Mouse (Mus musculus) embryonic stem cell, embryonic (primary cell): ENCODE measurements at regions not wholly inside any gene's neighbourhood (a gene's known extent, or its start where the extent isn't known, plus 50 kb on each side); places are given as distances from the start of the nearest gene placed in this dataset.
"Not testable (repeated sequence)": the region's sequence is repeated elsewhere in the genome, so short reads cannot be mapped to it uniquely, and the experiment has no call there.

Source experiments
- CTCF ChIA-PET, 4 experiments: fragments of 300-600 bp in 2 of 4; fragments of 350-600 bp in 2 of 4; sonication (Branson Sonifier 250); formaldehyde crosslinking; loops; one replicate each; lab custom pipeline; 2022; ENCODE audit warnings: inconsistent platforms in 2 of 4; lab: Charles Lee
- POLR2A ChIA-PET, 4 experiments: fragments of 300-600 bp in 2 of 4; fragments of 350-600 bp in 2 of 4; sonication (Branson Sonifier 250); formaldehyde crosslinking; loops; one replicate each; lab custom pipeline; 2022; ENCODE audit warnings: antibody characterized with exemption in 4 of 4, inconsistent platforms in 1 of 4; lab: Charles Lee

DNA sequence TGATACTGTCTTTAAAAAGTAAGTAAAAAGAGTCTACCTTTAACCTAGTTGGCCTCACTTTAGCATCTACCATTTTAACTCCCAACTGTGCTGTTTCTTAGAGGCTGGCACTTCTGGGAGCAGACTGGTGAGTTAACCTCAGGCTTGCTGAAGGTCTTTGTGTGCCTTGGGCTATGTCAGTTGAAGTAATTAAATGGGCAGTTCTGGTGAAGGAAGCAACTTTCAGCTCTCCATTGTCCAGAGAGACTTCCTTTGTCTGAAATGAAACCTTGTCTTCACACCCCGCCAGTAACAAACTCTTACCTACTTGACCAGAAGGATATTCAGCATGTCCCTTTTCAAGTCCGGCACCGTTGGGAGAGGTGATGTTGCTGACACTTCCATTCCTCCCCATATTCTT, 55.5 kb downstream of the Zfp281 start:
- ChIA-PET POLR2A (interaction anchor here in 3 of 4 experiments (0.5 to 17.6 kb wide), 8 partner anchors 6 to 27 kb away, joined by 3 to 275 read pairs (median 6); no protein-coding TSS in a partner anchor), CTCF (no interaction called here)

- CTCF ChIA-PET = not testable (repeated sequence)
- POLR2A ChIA-PET = interaction anchor here (0.6 to 17.6 kb wide), 26 partner anchors 8 to 1553 kb away, joined by 3 to 275 read pairs (median 3); partner anchors contain the start of genes Kif14 (in 1 of the 4) and Zfp281 (in 1 of the 4)
These were observed 57.6 kb downstream of the Zfp281 start for GRCm38 (mm10) chr1:136682311-136682710.

DNA sequence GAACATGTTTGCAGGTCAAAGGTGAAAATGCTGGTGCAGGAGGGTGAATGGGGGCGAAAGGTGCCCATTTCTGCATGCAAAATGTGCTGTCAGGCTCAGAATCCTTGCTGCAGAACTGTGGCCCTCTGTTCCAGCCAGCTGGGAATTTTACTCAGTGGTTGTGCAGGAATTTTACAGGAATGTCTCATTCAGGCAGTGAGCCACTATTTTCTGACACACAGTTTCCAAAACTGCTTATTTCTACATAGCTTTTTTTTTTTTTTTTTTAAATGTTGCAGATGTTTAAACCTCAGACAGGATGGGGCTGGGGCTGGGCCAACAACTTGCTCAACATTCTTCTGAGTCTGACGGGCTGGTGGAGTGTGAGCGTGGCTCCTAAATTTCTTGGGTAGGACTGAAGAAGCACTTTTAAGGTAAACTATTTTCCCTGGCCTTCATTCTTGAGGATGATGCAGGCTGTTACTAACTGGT, 58.4 kb downstream of the Zfp281 start:
- POLR2A ChIA-PET = interaction anchor here (0.5 to 17.6 kb wide), 21 partner anchors 8 to 1553 kb away, joined by 3 to 275 read pairs (median 3); no protein-coding TSS in a partner anchor

DNA sequence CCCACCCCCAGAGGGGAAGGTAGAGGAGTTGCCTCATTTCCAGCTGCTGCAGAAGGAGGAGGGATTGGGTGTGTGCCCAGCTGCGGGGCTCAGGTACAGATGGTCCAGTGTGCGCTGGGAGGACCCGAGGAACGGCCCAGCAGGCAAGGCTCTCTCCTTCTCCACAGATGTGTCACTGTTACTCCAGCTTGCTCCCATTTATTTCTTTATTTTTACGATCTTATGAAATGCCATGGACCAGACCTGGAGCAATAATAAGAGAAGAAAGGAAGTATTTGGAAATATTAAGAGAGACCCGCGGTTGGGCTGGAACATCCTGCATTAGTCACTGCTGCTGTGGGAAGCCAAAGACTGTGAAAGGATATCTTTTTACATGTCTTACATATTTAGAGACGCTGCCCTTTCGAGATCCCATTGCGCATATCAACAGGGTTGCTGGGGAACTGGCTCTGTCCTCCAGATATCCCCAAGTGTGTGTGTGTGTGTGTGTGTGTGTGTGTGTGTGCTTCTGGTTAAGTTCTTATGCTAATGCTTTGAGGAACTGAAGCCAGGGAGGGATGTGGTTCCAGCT, 58.9 kb downstream of the Zfp281 start:
- CTCF ChIA-PET = no interaction called here

More for the DNA sequence above, 58.4 kb downstream of the Zfp281 start:
- CTCF ChIA-PET = interaction anchor here in 3 of 4 experiments (0.7 kb wide), 3 partner anchors 361 to 567 kb away, joined by 3 to 9 read pairs (median 4); no protein-coding TSS in a partner anchor

GRCm38 (mm10) chr1:136684481-136684880, 59.8 kb downstream of the Zfp281 start:
- ChIA-PET POLR2A (interaction anchor here in 3 of 4 experiments (0.9 to 17.6 kb wide), 10 partner anchors 10 to 119 kb away, joined by 3 to 275 read pairs (median 4); no protein-coding TSS in a partner anchor), CTCF (interaction anchor here in 2 of 4 experiments (0.5 to 0.6 kb wide), 2 partner anchors 9 to 163 kb away, joined by 3 to 5 read pairs; no protein-coding TSS in a partner anchor)

More for the DNA sequence above, 58.9 kb downstream of the Zfp281 start:
- POLR2A ChIA-PET = interaction anchor here (0.6 to 17.6 kb wide), 16 partner anchors 8 to 793 kb away, joined by 3 to 275 read pairs (median 4); no protein-coding TSS in a partner anchor

GRCm38 (mm10) chr1:136685191-136686060, 60.7 kb downstream of the Zfp281 start:
- ChIA-PET POLR2A (interaction anchor here in 3 of 4 experiments (0.6 to 17.6 kb wide), 22 partner anchors 10 to 806 kb away, joined by 3 to 275 read pairs (median 4); no protein-coding TSS in a partner anchor), CTCF (interaction anchor here in 3 of 4 experiments (0.6 to 0.7 kb wide), 5 partner anchors 24 to 1603 kb away, joined by 3 to 6 read pairs (median 3); no protein-coding TSS in a partner anchor)

GRCm38 (mm10) chr1:136686467-136686866, 61.8 kb downstream of the Zfp281 start:
- POLR2A ChIA-PET = interaction anchor here in 3 of 4 experiments (0.6 to 17.6 kb wide), 18 partner anchors 9 to 708 kb away, joined by 3 to 275 read pairs (median 4); partner anchors contain the start of gene Zfp281 (in 1 of the 3)
- CTCF ChIA-PET = interaction anchor here in 2 of 4 experiments (0.6 to 1.6 kb wide), 4 partner anchors 24 to 1604 kb away, joined by 3 to 5 read pairs (median 4); no protein-coding TSS in a partner anchor

- ChIA-PET CTCF (interaction anchor here in 2 of 4 experiments (0.7 to 1.2 kb wide), 4 partner anchors 12 to 315 kb away, joined by 3 to 4 read pairs (median 3); no protein-coding TSS in a partner anchor), POLR2A (interaction anchor here in 3 of 4 experiments (0.7 to 17.6 kb wide), 10 partner anchors 8 to 89 kb away, joined by 3 to 275 read pairs (median 6); no protein-coding TSS in a partner anchor)
These were observed 65.4 kb downstream of the Zfp281 start for GRCm38 (mm10) chr1:136690068-136690467.

DNA sequence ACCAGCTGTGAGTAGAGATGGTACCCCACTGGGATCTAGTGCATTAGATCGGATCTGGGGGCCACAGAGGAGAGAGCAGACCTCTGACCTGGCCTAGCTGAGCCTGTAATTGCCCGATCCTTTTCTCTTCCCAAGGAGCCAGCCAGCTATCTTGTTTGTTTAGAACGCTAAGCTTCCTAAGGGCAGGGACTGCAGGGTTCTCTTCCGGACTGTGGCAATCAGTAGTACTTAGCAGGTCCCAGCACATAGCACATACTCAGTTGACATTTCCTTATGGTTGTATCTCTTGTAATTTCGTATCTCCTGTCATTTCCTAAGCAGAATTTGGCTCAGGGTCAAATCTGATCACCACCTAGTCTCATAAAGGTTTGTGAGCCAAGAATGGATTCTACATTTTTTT, 68.7 kb downstream of the Zfp281 start:
- ChIA-PET POLR2A (interaction anchor here (0.5 to 17.6 kb wide), 9 partner anchors 9 to 22 kb away, joined by 3 to 275 read pairs (median 6); no protein-coding TSS in a partner anchor), CTCF (interaction anchor here in 2 of 4 experiments (0.5 to 0.8 kb wide), 3 partner anchors 18 to 966 kb away, joined by 4 to 9 read pairs (median 7); no protein-coding TSS in a partner anchor)

- POLR2A ChIA-PET = interaction anchor here (0.6 to 17.6 kb wide), 50 partner anchors 9 to 270 kb away, joined by 3 to 275 read pairs (median 3); partner anchors contain the start of genes Zfp281 (in 2 of the 4) and Kif14 (in 1 of the 4)
- CTCF ChIA-PET = interaction anchor here in 2 of 4 experiments (0.6 to 1.7 kb wide), 2 partner anchors 13 to 82 kb away, joined by 3 to 4 read pairs; no protein-coding TSS in a partner anchor
These were observed 70.3 kb downstream of the Zfp281 start for GRCm38 (mm10) chr1:136694983-136695382.

DNA sequence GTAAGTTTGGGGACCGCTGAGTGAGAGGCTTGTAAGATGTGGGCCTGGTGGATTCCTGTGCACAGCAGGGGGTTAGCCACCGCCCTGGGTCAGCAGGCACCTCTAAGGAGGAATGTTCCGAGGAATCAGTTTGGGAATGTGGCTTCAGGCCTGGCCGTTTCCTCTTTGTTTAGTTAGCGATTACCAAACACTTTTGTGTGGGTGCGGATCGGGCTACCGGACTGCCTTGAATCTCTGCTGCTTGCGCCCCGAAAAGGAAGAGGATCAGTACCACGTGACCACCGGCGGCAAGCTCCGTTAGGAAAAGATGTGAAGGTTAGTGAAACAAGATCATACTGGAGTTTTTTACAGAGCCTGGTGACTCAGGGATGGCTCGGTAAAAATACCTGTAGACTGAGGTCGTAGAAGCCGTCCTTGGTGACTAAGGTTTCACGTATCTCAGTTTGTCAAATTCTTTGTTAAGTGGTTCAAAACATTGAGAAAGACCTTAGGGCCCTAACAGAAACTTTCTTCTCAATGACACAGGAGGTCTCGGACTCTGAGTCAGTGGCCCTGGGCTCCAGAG, 71.5 kb downstream of the Zfp281 start:
- CTCF ChIA-PET = interaction anchor here in 2 of 4 experiments (1.0 to 1.7 kb wide), 2 partner anchors 11 to 62 kb away, joined by 3 to 4 read pairs; no protein-coding TSS in a partner anchor
- POLR2A ChIA-PET = interaction anchor here (0.7 to 17.6 kb wide), 31 partner anchors 9 to 257 kb away, joined by 3 to 275 read pairs (median 4); partner anchors contain the start of genes Kif14 (in 1 of the 4) and Zfp281 (in 1 of the 4)

DNA sequence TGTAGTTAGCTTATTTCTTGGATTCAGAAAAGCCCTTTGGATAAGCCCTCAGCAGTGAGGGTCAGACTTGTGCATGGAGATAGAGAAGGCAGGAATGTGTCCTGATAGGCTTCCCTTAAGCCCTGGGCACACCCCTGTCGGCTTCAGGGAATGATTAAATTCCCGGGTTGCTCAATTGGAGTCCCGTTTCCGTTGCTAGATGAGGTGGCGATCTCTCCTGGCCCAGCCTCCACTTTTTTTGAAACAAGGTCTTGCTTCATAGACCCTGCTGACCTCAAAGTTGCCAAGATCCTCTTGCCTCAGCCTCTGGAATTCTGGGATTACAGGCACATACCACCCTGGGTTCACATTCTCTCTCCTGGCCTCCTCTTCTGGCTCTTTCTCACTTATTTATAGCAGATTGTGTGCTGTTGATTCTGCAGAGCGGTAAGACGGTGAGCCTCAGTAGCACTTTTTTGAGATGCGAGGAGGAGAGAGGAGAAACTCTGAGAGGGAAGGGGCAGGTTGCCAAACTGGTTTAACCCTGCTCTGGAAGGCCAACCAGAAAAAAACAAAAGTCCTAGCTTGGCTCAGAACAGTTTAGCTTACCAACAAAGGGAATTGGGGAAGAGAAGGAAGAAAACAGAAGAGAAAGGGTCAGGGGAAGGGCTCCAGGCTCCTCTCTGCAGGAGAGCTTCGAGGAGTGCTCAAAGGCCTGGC, 73.9 kb downstream of the Zfp281 start:
- POLR2A ChIA-PET = interaction anchor here in 3 of 4 experiments (0.5 to 2.6 kb wide), 34 partner anchors 9 to 250 kb away, joined by 3 to 53 read pairs (median 3); no protein-coding TSS in a partner anchor

DNA sequence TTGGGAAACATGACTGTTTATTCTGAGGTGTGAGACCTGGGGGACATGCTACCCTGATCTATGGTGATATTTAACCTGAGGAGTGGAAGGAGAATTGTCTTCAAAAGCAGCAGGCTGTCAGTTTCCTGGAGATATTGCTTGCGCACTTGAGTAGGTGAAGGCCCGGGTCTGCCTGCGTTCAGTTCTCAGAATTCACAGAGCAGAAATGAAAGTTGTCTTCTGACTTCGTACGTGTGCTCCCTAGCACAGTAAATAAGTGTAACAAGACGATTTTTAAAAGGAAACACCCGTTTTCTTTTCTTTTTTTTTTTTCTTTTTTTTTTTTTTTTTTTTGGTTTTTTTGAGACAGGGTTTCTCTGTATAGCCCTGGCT, 74.4 kb downstream of the Zfp281 start:
- POLR2A ChIA-PET = interaction anchor here in 3 of 4 experiments (0.6 to 2.6 kb wide), 24 partner anchors 8 to 249 kb away, joined by 3 to 53 read pairs (median 4); no protein-coding TSS in a partner anchor
- CTCF ChIA-PET = interaction anchor here in 2 of 4 experiments (1.0 to 1.2 kb wide), 2 partner anchors 9 to 11 kb away, joined by 3 to 5 read pairs; no protein-coding TSS in a partner anchor

More for the DNA sequence above, 73.9 kb downstream of the Zfp281 start:
- CTCF ChIA-PET = interaction anchor here in 2 of 4 experiments (1.0 to 1.2 kb wide), 2 partner anchors 9 to 12 kb away, joined by 3 to 5 read pairs; no protein-coding TSS in a partner anchor

DNA sequence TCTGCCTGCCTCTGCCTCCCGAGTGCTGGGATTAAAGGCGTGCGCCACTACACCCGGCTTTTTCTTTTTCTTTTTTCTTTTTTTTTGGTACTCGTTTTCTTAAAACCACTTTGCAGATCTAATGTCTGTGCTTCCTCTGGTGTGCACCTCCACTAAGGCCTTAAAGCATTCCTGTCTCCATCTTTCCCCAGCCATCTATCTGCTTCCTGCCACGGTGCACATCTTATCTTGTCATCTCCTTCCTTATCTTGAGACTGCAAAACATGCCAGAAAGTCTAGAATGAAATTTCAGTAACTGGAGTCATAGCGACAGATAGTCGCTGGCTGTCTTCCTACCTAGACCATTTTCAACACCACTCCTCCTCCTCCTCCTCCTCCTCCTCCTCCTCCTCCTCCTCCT, 74.9 kb downstream of the Zfp281 start:
- ChIA-PET CTCF (interaction anchor here in 2 of 4 experiments (0.7 to 1.2 kb wide), 2 partner anchors 8 to 38 kb away, joined by 5 read pairs; no protein-coding TSS in a partner anchor), POLR2A (interaction anchor here in 3 of 4 experiments (0.7 to 2.6 kb wide), 11 partner anchors 8 to 82 kb away, joined by 3 to 53 read pairs (median 5); no protein-coding TSS in a partner anchor)

DNA sequence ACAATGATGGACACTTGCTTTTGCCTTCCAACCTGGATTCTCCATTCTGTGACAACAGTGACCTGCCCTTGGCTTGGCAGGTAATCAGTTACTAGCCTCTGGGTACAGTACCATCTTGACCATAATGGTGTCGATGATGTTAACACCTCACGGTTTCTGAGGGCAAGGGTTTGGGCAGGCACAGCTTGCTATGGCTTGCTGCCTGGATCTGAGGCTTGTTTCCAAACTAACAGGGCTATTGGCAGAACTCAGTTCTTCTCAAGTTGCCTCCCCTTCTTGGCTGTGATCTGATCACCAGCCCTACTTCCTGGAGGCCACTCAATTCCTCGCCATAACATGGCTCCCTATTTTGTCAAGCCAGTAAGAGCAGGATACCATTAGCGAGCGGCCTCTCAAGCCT, 79.4 kb downstream of the Zfp281 start:
- ChIA-PET POLR2A (interaction anchor here in 3 of 4 experiments (0.9 to 7.8 kb wide), 5 partner anchors 8 to 29 kb away, joined by 3 to 110 read pairs (median 5); no protein-coding TSS in a partner anchor), CTCF (no interaction called here)

DNA sequence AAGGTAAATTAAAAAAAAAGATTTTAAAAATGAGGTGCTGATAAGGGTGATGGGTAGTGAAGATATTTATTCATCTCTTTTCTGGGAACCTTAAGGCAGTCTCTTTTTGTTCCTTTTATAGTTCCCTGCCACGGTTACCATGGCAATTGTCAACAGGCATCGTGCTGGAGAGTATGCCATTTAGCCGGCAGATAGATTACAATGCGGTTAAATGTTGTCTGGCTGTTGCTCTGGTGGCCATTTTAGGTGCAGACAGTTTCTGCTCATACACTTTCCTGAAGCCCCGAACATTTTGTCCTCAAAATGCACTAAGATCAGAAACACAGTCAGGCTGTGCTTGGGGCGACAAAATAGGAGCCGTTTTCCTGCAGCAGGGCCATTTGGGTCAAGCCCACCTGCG, 81.8 kb downstream of the Zfp281 start:
- CTCF ChIA-PET = interaction anchor here in 2 of 4 experiments (1.2 to 1.9 kb wide), 5 partner anchors 19 to 137 kb away, joined by 4 to 8 read pairs (median 5); no protein-coding TSS in a partner anchor
- POLR2A ChIA-PET = interaction anchor here in 3 of 4 experiments (0.6 to 7.8 kb wide), 59 partner anchors 8 to 247 kb away, joined by 3 to 133 read pairs (median 9); partner anchors contain the start of gene Zfp281 (in 3 of the 3)
